Mouse (Mus musculus): ENCODE measurements at regions not wholly inside any gene's neighbourhood (a gene's known extent, or its start where the extent isn't known, plus 50 kb on each side); places are given as distances from the start of the nearest gene placed in this dataset.

GRCm38 (mm10) chr14:66584699-66585098, 575.7 kb upstream of the Gulo start:
- WGBS = 79% methylated on average over 4 of the region's 4 CpGs
- Histone ChIP-seq H3K4me1 (ENCODE audit: insufficient read depth, low read length) (no peaks in the 10 kb centered on the region), H3K4me2 (replicated peaks; ENCODE audit: low read depth, low read length) (no peak overlapping the region), H3K9ac (replicated peaks; ENCODE audit: low read length) (no peak overlapping the region), H3K27ac (ENCODE audit: low read length) (no peak overlapping the region), H3K4me3 (ENCODE audit: low read length) (no peak overlapping the region), H3K36me3 (ENCODE audit: insufficient read depth, low read length) (no peaks in the 10 kb centered on the region), H3K9me3 (ENCODE audit: low read length) (no peaks in the 10 kb centered on the region), H3K27me3 (ENCODE audit: insufficient read depth, low read length) (no peaks in the 10 kb centered on the region)
- ATAC-seq (ENCODE audit: low FRiP score, low TSS enrichment) = no peak

GRCm38 (mm10) chr14:66579904-66580492, 571.0 kb upstream of the Gulo start:
- Histone ChIP-seq H3K36me3 (ENCODE audit: insufficient read depth, low read length) (no peaks in the 10 kb centered on the region), H3K4me1 (ENCODE audit: insufficient read depth, low read length) (no peaks in the 10 kb centered on the region), H3K27ac (ENCODE audit: low read length) (no peak overlapping the region), H3K9ac (replicated peaks; ENCODE audit: low read length) (no peak overlapping the region), H3K9me3 (ENCODE audit: low read length) (peaks cover 4% of the 10 kb centered on the region; the same call in 1 of the 2 replicates), H3K27me3 (ENCODE audit: insufficient read depth, low read length) (no peaks in the 10 kb centered on the region), H3K4me3 (ENCODE audit: low read length) (no peak overlapping the region), H3K4me2 (replicated peaks; ENCODE audit: low read depth, low read length) (no peak overlapping the region)
- no peak for ATAC-seq (ENCODE audit: low FRiP score, low TSS enrichment)
- WGBS = 46% methylated on average over 6 of the region's 6 CpGs

GRCm38 (mm10) chr14:66566600-66566999, 557.6 kb upstream of the Gulo start:
- H3K4me1 ChIP-seq (ENCODE audit: insufficient read depth, low read length) = no peaks in the 10 kb centered on the region
- H3K27ac ChIP-seq (ENCODE audit: low read length) = no peak overlapping the region
- H3K36me3 ChIP-seq (ENCODE audit: insufficient read depth, low read length) = no peaks in the 10 kb centered on the region
- no peaks in the 10 kb centered on the region for H3K27me3 ChIP-seq (ENCODE audit: insufficient read depth, low read length)
- ATAC-seq (ENCODE audit: low FRiP score, low TSS enrichment) = no peak
- H3K9me3 ChIP-seq (ENCODE audit: low read length) = no peaks in the 10 kb centered on the region
- WGBS = 79% methylated on average over 10 of the region's 10 CpGs
- H3K4me3 ChIP-seq (ENCODE audit: low read length) = no peak overlapping the region
- H3K9ac ChIP-seq (replicated peaks; ENCODE audit: low read length) = no peak overlapping the region
- H3K4me2 ChIP-seq (replicated peaks; ENCODE audit: low read depth, low read length) = no peak overlapping the region

GRCm38 (mm10) chr14:66562744-66563143, 553.7 kb upstream of the Gulo start:
- no peak for ATAC-seq (ENCODE audit: low FRiP score, low TSS enrichment)
- 82% methylated on average over 4 of the region's 4 CpGs for WGBS
- no peak overlapping the region for H3K4me3 ChIP-seq (ENCODE audit: low read length)

GRCm38 (mm10) chr14:66561715-66562114, 552.7 kb upstream of the Gulo start:
- Histone ChIP-seq H3K4me3 (ENCODE audit: low read length) (no peak overlapping the region), H3K4me1 (ENCODE audit: insufficient read depth, low read length) (no peaks in the 10 kb centered on the region), H3K27ac (ENCODE audit: low read length) (no peak overlapping the region), H3K27me3 (ENCODE audit: insufficient read depth, low read length) (no peaks in the 10 kb centered on the region), H3K4me2 (replicated peaks; ENCODE audit: low read depth, low read length) (no peak overlapping the region), H3K9me3 (ENCODE audit: low read length) (no peaks in the 10 kb centered on the region), H3K9ac (replicated peaks; ENCODE audit: low read length) (no peak overlapping the region), H3K36me3 (ENCODE audit: insufficient read depth, low read length) (no peaks in the 10 kb centered on the region)
- no peak for ATAC-seq (ENCODE audit: low FRiP score, low TSS enrichment)
- 80% methylated on average over 3 of the region's 3 CpGs for WGBS

More at GRCm38 (mm10) chr14:66562744-66563143, 553.7 kb upstream of the Gulo start:
- Histone ChIP-seq H3K9me3 (ENCODE audit: low read length) (no peaks in the 10 kb centered on the region), H3K27me3 (ENCODE audit: insufficient read depth, low read length) (no peaks in the 10 kb centered on the region), H3K36me3 (ENCODE audit: insufficient read depth, low read length) (no peaks in the 10 kb centered on the region), H3K27ac (ENCODE audit: low read length) (no peak overlapping the region), H3K9ac (replicated peaks; ENCODE audit: low read length) (no peak overlapping the region), H3K4me1 (ENCODE audit: insufficient read depth, low read length) (no peaks in the 10 kb centered on the region), H3K4me2 (replicated peaks; ENCODE audit: low read depth, low read length) (no peak overlapping the region)

- ATAC-seq (ENCODE audit: low FRiP score, low TSS enrichment) = no peak
- Histone ChIP-seq H3K4me1 (ENCODE audit: insufficient read depth, low read length) (no peaks in the 10 kb centered on the region), H3K27me3 (ENCODE audit: insufficient read depth, low read length) (no peaks in the 10 kb centered on the region), H3K9ac (replicated peaks; ENCODE audit: low read length) (no peak overlapping the region), H3K27ac (ENCODE audit: low read length) (no peak overlapping the region), H3K36me3 (ENCODE audit: insufficient read depth, low read length) (no peaks in the 10 kb centered on the region), H3K4me2 (replicated peaks; ENCODE audit: low read depth, low read length) (no peak overlapping the region), H3K4me3 (ENCODE audit: low read length) (no peak overlapping the region), H3K9me3 (ENCODE audit: low read length) (no peaks in the 10 kb centered on the region)
- 80% methylated on average over 5 of the region's 5 CpGs for WGBS
Observed at GRCm38 (mm10) chr14:66561042-66561590, 552.1 kb upstream of the Gulo start.

- Histone ChIP-seq H3K9ac (replicated peaks; ENCODE audit: low read length) (no peak overlapping the region), H3K4me2 (replicated peaks; ENCODE audit: low read depth, low read length) (no peak overlapping the region), H3K4me1 (ENCODE audit: insufficient read depth, low read length) (no peaks in the 10 kb centered on the region), H3K9me3 (ENCODE audit: low read length) (no peaks in the 10 kb centered on the region), H3K36me3 (ENCODE audit: insufficient read depth, low read length) (no peaks in the 10 kb centered on the region), H3K4me3 (ENCODE audit: low read length) (no peak overlapping the region), H3K27ac (ENCODE audit: low read length) (no peak overlapping the region), H3K27me3 (ENCODE audit: insufficient read depth, low read length) (no peaks in the 10 kb centered on the region)
- 89% methylated on average over 5 of the region's 5 CpGs for WGBS
- ATAC-seq (ENCODE audit: low FRiP score, low TSS enrichment) = no peak
Observed at GRCm38 (mm10) chr14:66558393-66558792, 549.4 kb upstream of the Gulo start.

- Histone ChIP-seq H3K4me1 (ENCODE audit: insufficient read depth, low read length) (no peaks in the 10 kb centered on the region), H3K4me3 (ENCODE audit: low read length) (no peak overlapping the region), H3K27ac (ENCODE audit: low read length) (no peak overlapping the region), H3K27me3 (ENCODE audit: insufficient read depth, low read length) (no peaks in the 10 kb centered on the region), H3K4me2 (replicated peaks; ENCODE audit: low read depth, low read length) (no peak overlapping the region), H3K9me3 (ENCODE audit: low read length) (no peaks in the 10 kb centered on the region), H3K36me3 (ENCODE audit: insufficient read depth, low read length) (no peaks in the 10 kb centered on the region), H3K9ac (replicated peaks; ENCODE audit: low read length) (no peak overlapping the region)
- peak; percentile 75 for ATAC-seq (ENCODE audit: low FRiP score, low TSS enrichment)
- WGBS = 45% methylated on average over 8 of the region's 8 CpGs
Observed at GRCm38 (mm10) chr14:66557631-66558030, 548.6 kb upstream of the Gulo start.

- Histone ChIP-seq H3K4me1 (ENCODE audit: insufficient read depth, low read length) (no peaks in the 10 kb centered on the region), H3K9me3 (ENCODE audit: low read length) (no peaks in the 10 kb centered on the region), H3K9ac (replicated peaks; ENCODE audit: low read length) (no peak overlapping the region), H3K27me3 (ENCODE audit: insufficient read depth, low read length) (no peaks in the 10 kb centered on the region), H3K27ac (ENCODE audit: low read length) (no peak overlapping the region), H3K4me2 (replicated peaks; ENCODE audit: low read depth, low read length) (no peak overlapping the region), H3K4me3 (ENCODE audit: low read length) (no peak overlapping the region), H3K36me3 (ENCODE audit: insufficient read depth, low read length) (no peaks in the 10 kb centered on the region)
- 91% methylated on average over 6 of the region's 6 CpGs for WGBS
- no peak for ATAC-seq (ENCODE audit: low FRiP score, low TSS enrichment)
Observed at GRCm38 (mm10) chr14:66538498-66538897, 529.5 kb upstream of the Gulo start.

GRCm38 (mm10) chr14:66534671-66535070, 525.7 kb upstream of the Gulo start:
- H3K27ac ChIP-seq (ENCODE audit: low read length) = no peak overlapping the region
- no peak overlapping the region for H3K9ac ChIP-seq (replicated peaks; ENCODE audit: low read length)
- ATAC-seq (ENCODE audit: low FRiP score, low TSS enrichment) = no peak
- H3K36me3 ChIP-seq (ENCODE audit: insufficient read depth, low read length) = no peaks in the 10 kb centered on the region
- H3K4me1 ChIP-seq (ENCODE audit: insufficient read depth, low read length) = no peaks in the 10 kb centered on the region
- no peaks in the 10 kb centered on the region for H3K27me3 ChIP-seq (ENCODE audit: insufficient read depth, low read length)
- H3K4me3 ChIP-seq (ENCODE audit: low read length) = no peak overlapping the region
- H3K4me2 ChIP-seq (replicated peaks; ENCODE audit: low read depth, low read length) = no peak overlapping the region
- 55% methylated on average over 1 of the region's 1 CpGs for WGBS
- H3K9me3 ChIP-seq (ENCODE audit: low read length) = no peaks in the 10 kb centered on the region

Data from kidney, embryonic 16.5 days (tissue).